Mouse (Mus musculus): Measurements from ENCODE around the gene Olfr803.

Olfr803 gene

DNA sequence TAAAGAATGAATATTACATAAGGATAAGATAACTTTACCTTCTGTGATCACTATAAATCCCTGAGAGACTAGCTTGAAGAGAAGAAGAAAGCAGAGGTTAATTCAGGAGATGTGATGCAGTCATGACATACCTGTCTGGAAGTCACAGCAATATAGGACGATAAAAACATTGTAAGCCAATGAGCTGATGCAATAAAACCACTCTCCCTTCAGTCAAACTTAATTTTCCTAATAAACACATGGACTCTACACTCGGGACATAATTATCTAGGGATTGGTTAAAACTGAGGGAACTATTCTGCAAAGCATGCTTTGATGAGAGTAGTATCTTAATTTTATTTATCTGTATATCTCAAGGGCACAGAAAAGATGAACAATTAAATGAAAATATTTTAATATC lies at the start of gene Olfr803:
Olfr803 (minus strand) TSS at position 101 of the 400 bp plus-strand sequence.
- no peak for DNase-seq

DNA sequence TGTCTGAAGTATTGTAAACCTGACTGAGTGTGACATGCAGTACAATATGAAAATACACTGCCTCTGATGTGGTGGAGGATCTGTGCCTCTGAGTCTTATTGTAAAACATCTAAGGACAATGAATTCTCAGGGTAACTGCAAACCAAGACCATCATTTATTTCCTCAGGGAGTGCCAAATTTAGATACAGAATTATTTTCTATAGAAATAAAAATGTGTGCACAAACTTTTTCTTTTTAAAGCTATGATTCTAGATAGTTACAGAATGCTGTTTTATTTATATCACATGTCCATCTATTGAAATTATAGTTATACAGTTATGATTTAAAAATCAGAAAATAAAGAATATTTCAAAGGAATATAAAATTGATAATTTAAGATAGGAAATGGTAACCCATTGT lies 47.7 kb upstream of the Olfr803 start, which contains the start of gene Olfr806:
Olfr806 (minus strand) TSS at position 101 of the 400 bp plus-strand sequence.
- no peak for DNase-seq

DNA sequence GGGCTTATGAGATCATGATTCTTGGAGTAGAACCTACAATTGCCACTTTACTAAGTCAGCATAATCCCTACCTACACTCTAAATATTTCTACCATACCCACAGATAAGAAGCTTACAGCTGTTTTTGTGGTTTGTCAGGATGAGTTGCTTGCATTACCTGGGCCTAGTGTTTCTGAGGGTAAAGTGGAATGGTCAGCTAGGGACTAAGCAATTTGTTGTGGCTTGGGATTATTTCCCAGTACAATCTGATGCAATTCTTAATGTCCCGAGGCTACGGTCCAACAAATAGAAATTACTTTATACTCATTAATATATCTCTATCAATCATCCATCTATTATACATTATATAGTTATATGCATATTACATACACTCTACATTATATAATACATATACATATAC lies 35.2 kb upstream of the Olfr803 start, which contains the start of gene Olfr805:
Olfr805 (minus strand) TSS at position 101 of the 400 bp plus-strand sequence.
- DNase-seq: no peak

DNA sequence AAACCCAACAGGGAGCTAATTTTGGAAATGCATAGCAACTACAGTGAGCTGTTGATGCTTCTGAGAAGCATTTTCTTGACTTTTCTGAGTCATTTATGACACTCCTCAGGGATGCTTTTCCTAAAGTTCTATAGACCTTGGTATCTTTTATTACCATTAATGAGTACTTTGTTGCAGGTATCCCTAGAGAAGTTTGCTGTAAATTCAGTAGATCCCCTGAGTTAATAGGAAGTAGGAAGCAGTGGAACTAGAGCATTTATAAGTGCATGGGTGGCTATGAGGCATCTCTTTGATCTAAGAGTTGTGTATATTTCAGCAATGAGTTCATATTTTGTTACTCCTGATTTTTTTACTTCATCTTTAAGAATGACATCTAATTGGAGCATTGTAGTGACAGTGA lies 8.8 kb upstream of the Olfr803 start, which contains the start of gene Olfr804:
Olfr804 (plus strand) TSS at position 301 of the 400 bp plus-strand sequence.
- no peak for DNase-seq

DNA sequence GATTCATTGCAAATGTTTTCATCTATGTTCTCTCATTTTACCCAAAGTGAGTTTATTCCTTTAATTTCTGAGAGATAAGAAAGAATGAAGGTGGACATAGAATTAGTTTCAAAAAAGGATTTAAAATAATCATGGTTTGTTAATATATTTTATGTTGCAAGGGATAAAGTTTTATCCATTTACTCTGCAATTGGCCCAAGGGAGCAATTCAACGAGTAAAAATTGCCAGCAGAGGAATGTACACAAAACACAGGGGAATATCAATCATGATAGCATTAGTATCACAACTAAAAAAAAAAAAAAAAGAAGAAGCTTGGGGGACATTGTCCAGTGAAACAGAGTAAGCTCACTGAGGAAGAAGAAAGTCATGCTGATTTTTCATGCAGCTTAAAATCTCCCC lies 6.0 kb downstream of the Olfr803 start, which contains the start of gene Olfr802:
Olfr802 (minus strand) TSS at position 101 of the 400 bp plus-strand sequence.
- no peak for DNase-seq

DNA sequence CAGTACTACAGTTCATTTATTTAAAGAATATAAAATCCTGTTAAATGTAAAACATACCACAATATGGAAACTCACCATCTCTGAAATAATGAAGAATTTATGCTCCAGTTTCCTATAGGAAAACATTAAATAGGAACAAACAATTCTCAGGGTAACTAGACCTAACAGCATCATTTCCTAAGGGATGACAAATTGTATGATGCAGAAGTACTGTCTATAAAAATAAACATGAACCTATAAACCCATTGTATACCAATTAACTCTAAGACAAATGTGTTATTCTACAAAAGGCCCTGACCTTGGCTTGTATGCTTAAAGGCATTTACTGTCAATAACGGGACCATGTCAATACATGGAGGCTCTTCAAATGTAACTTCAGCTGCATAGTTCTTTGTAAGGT lies 20.3 kb downstream of the Olfr803 start, which contains the start of gene Olfr801:
Olfr801 (minus strand) TSS at position 101 of the 400 bp plus-strand sequence.
- DNase-seq: no peak

DNA sequence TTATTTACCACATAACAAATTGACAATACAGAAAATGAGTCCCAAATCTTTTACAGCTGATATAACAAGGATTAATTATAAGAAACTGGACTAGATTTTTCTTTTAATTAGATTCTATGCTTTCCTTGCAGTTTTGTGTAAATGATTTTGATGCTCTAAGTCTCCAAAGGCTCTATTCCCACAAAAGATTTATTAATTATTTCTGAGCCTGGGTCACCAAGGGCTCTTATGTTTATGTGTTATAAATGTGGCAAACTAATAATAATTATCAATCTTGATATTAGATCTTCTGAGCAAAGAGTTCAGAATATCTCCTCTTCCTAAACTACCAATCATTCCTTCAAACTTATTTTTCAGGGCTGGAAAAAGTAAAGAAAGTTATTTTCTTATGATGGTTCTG lies 36.7 kb downstream of the Olfr803 start, which contains the start of gene Olfr800:
Olfr800 (plus strand) TSS at position 301 of the 400 bp plus-strand sequence.
- no peak for DNase-seq

DNA sequence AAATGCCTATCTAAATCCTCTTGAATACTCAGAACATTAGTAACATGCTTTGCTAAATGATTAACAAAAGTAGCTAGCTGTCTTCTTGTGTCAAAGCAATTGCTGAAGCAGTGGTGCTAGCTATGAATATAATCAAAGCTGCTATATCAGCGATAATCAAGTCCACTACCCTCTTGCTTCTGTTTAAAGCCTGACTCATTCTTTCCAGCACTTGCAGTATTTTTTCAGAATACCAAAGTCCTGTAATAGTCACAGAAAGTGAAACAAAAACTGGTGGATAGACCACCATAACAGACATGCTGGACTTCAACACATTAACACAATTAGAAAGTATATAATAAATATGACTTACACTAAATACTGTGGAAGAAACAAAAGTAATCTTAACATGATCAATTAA lies 42.3 kb downstream of the Olfr803 start:
- no peak for DNase-seq
